Mouse (Mus musculus): ENCODE data around the gene Kifc3. TPM values are rescaled to one million over a fixed set of nuclear protein-coding genes. Genes with fewer than 3 reads are reported as not detected.

The Kifc3 gene
- polyA plus RNA-seq, 1 experiment = not detected

DNA sequence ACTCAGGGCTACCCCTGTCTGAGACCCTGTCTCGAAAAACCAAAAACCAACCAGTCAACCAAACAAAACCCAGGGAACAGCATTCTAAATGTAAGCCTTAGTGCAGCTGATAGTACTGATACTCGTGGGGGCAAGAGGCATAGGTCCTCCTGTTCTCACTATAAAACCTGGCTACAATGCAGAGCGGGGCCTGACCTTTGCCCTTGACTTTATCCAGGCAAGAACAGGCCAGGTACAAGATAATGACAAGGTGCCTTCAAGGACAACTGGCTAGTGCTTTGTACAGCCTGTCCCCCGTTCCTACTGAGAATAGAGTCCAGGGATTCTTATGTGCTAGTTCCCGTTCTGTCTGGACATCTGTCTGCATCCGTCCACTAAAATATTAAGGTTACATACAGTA lies 25.6 kb downstream of the Kifc3 start:
- TF ChIP-seq GATA1 (IDR thresholded peaks at IDR 0.05; ENCODE audit: low read length) = no peak

DNA sequence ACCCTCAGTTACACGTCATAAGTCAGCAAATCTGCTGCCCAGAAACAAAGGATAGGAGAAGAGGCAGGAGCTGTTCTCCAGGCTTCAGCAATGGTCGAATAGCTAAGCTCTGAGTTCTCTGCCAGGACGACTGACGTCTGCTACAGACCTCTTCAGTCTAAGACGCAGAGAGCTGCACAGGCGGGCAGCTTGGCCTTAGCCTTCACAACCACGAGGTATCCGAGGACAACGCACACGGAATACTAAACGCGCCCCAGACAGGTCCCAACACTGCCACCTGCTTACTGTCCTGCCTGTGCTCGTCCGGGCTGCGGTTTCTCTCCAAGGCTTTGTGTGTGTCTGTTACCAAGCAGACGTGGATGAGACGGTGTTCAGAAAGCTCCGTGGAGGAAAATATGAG lies 26.8 kb downstream of the Kifc3 start:
- no peak for TF ChIP-seq GATA1 (IDR thresholded peaks at IDR 0.05; ENCODE audit: low read length)

DNA sequence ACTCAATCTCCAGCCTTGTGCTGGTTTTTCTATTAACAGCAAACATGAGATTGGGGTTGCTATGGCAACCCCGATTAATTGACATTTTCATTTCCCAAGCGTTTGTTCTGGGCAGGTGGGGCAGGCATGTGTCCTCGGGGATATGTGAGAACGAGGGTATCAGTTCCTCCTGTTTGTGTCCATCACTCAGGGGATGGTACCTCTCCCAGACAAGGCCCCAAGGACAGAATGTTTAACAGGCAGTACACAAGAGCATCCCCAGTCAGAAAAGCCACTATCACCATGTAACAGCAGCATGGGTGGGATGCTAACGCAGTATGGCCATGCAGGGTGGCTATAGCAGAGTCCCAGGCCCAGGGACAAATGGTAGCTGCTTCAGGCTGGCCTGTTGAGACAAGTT lies 27.3 kb downstream of the Kifc3 start:
- TF ChIP-seq GATA1 (IDR thresholded peaks at IDR 0.05; ENCODE audit: low read length) = no peak

DNA sequence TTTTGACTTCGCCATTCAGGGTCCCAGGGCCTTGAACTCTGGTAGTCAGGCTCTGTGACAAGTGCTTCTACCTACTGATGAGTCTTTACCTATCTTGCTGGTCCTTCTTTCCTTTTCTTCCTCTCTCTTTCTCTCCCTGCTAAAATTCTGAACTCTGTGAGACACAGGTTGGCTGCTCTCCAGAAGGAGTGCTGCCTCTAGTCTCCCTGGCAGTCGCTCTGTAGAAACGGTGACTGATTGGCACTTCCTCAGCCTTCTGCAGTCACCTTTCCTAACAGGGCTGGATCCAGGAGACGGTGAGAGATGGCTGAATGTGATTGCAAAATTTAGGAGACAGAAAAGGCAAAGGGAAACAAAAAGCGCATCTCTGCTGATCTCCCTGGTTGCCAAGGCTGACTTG lies 30.2 kb downstream of the Kifc3 start:
- no peak for TF ChIP-seq GATA1 (IDR thresholded peaks at IDR 0.05; ENCODE audit: low read length)

DNA sequence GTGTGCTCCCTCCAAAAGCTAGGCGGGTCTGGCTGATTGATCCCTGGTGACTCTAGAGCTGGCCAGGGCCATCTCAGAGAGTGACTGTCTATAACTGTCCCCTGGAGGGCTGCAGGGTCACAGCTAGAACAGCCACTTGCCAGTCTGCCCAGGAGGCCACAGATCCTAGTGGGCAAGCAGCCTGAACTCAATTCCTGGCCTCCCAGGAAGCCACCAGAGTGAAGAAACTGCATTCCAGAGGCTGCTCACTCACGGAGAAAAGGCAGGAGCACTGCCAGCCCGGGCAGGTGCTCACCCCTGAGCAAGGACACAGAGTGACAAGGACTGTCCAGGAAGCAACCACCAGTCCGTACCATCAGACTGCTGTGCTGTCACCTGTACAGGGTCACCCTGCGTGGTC lies 34.9 kb downstream of the Kifc3 start:
- TF ChIP-seq GATA1 (IDR thresholded peaks at IDR 0.05; ENCODE audit: low read length) = no peak

DNA sequence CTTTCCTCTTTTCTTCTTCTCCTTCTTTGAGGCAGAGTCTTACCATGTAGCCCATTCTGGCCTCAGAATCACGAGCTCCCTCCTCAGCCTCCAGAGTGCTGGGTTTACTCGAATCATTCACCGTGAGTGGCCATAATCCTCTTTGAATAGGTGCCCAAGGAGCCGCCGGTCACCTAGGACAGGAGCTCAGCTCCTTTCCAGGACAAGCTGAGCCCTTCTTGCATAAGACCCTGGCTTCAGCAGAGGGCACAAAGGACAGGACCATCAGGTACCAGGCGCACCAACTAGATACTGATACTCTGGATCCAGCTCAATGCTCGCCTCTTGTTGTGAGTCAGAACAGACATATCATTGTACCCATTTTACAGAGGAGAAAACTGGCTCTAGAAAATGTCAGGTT lies 36.2 kb downstream of the Kifc3 start:
- no peak for TF ChIP-seq GATA1 (IDR thresholded peaks at IDR 0.05; ENCODE audit: low read length)

DNA sequence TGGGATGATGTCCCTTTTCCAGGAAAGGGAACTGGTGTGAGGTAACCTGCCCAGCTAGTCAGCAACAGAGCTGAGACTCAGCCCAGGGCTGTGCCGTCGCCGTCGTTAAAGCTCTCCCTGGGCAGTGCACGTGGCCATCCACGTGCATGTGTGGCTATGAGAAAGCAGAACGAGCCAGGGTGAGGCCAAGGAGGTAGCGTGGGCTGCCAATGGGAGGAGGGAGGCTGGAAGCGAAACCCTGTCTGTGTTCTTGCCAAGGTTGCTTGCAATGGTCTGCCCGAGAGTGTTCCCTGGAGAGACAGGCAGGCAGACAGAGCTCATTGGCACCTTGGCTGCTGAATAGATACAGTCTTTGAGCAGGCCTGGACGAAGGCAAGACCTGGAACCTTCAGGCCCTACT lies 36.7 kb downstream of the Kifc3 start:
- no peak for TF ChIP-seq GATA1 (IDR thresholded peaks at IDR 0.05; ENCODE audit: low read length)

DNA sequence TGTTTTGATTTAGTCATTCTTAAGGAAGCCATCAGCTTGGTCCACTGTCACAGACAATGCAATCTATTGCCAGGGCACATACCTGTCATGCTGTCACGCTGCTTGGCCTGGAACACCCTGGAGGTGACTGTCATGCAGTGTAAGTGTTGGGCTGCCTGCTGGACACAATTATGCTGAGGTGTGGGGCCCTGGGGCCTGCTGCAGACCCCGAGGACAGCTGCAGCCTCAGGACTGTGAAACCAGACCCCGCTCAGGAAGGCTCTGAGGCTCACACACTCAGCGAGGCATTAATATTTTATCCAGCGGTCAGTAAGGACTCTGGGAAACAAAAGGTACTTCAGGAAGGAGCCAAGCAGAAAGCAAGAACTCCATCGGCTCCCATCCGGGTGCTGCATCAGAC lies 38.1 kb downstream of the Kifc3 start:
- no peak for TF ChIP-seq GATA1 (IDR thresholded peaks at IDR 0.05; ENCODE audit: low read length)

DNA sequence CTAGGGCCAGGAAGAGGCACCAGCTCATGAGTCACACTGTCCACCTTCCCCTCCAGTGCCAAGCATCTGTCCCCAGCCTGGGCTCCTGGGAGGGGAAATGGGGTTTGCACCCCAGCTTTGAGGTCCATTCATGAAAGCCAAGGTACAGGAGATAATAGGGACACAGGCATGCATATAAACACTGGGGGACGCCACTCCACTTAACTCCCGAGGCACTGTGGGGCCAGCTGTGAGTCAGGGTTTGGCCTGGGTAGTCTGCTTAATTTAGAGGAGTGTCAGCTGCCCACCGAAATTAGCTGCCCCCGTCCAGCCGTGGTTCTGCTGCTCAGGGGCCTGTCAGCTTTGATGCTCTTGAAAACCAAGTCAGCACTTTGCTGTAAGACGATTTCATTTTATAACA lies 39.8 kb downstream of the Kifc3 start:
- no peak for TF ChIP-seq GATA1 (IDR thresholded peaks at IDR 0.05; ENCODE audit: low read length)

DNA sequence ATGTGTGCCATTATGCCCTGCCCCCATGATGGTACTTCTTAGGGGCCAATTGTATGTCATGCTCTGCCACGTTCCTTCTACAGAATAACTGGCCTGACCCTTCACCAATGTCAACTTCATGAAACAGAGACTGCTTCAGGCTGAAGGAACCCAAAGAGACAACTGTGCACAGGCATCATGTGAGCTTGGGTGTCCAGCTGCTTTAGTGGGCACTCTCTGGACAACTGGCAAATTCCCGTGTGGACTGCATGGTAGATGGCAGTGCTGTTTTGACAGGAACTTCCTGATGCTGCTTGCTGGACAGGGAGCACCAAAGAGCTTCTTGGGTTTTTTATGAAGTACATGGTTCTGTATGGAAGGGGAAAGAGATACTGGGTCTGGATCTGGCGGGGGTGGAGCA lies 43.3 kb downstream of the Kifc3 start:
- TF ChIP-seq GATA1 (IDR thresholded peaks at IDR 0.05; ENCODE audit: low read length) = no peak

DNA sequence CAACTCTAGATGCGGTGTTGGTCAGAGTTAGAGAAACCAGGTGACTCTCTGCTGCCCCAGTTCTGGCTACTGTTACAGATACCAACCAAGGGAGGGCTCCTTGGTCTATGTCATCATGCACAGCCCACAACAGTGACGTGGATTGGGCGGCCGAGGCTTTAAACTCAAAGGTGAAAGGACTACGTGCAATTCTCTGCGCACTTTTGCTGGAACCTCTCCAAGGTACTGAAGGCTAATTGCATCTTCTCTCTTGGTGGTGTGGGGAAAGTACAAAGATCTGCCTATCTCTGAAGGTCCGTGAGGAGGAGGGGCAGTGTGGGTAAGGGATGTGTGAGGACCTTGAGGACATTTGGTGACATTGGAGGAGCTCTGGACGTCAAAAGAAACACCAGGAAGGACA lies 44.0 kb downstream of the Kifc3 start:
- no peak for TF ChIP-seq GATA1 (IDR thresholded peaks at IDR 0.05; ENCODE audit: low read length)

DNA sequence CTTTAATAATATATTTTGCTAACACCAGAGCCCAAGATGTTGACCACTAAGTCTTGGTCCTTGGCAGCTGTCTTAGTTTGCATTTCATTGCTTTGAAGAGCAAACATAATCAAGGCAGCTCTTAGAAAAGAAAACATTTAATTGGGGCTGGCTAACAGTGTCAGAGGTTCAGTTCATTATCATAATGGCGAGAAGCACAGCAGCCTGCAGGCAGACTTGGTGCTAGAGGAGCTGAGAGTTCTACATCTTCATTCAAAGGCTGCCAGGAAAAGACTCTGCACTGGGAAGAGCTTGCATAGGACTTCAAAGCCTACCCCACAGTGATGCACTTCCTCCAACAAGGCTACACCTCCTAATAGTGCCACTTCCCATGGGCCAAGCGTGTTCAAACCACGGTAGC lies 45.5 kb downstream of the Kifc3 start:
- no peak for TF ChIP-seq GATA1 (IDR thresholded peaks at IDR 0.05; ENCODE audit: low read length)

DNA sequence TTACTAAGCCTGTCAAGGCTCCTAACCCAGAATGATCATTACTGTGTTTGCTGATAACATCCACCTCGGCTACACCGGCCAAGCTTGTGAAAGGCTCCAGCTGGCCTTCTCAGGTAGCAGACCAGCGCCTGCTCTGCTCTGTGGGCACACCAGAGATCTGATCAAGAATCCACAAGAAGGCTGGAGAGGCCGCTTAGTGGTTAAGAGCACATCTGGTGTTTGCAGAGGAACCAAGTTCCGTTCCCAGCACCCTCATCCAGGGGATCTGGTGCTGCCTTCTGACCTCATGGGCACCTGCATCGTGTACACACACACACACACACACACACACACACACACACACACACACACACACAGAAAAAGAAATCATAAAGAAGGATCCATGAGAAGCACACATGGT lies 46.5 kb downstream of the Kifc3 start:
- no peak for TF ChIP-seq GATA1 (IDR thresholded peaks at IDR 0.05; ENCODE audit: low read length)

DNA sequence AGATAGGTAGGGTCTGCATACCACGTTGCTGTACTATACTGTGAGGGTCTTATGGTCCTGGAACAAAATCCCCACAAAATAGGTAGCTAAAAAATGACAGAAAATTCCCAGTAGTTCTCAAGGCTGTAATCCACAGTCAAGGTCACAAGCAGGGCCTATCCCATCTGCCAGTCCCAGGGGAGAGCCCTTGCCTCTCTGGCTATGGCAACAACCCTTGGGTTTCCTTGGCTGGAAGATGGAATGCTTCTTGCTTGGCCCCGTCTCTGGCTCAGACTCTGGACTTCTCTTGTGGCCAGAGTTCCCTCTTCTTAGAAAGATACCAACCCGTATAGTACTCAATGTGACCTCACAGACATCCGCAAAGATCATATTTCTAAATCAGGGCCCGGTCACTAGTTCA lies 47.3 kb downstream of the Kifc3 start:
- no peak for TF ChIP-seq GATA1 (IDR thresholded peaks at IDR 0.05; ENCODE audit: low read length)

DNA sequence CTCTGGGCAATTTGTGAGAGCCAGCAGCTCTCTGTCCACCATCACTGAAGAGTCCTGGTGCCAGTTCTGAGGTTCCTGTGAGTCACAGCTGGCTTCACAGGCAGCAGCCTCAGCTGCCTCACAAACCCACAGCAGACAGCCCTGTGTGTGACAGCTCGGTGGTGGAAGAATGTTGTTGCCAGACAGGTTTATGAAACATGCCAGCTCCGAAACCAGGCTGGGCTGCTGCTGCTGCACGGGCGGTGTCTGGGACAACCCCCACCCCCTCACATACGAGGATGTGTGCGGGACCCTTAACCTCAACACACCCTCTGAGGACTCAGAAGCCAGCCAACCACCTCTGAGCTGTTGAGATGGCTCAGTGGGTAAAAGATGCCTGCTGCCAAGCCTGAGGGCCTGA lies 48.0 kb downstream of the Kifc3 start:
- TF ChIP-seq GATA1 (IDR thresholded peaks at IDR 0.05; ENCODE audit: low read length) = no peak

DNA sequence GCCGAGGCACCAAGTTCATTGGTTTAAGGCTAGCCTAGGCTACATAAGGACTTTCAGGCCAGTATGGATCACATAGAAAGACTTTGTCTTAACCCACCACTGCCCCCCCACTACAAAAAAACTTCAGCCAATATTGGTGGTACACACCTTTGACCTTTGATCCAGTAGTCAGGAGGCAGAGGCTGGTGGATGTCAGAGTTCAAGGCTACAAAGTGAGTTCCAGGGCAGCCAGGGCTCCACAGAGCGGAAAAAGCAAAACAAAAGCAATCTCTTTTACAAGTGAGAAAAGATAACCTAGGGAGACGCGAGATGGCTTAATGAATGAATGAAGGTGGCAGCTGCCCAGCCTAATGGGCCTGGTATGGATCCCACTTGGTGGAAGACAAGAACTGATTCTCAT lies 48.6 kb downstream of the Kifc3 start:
- no peak for TF ChIP-seq GATA1 (IDR thresholded peaks at IDR 0.05; ENCODE audit: low read length)

DNA sequence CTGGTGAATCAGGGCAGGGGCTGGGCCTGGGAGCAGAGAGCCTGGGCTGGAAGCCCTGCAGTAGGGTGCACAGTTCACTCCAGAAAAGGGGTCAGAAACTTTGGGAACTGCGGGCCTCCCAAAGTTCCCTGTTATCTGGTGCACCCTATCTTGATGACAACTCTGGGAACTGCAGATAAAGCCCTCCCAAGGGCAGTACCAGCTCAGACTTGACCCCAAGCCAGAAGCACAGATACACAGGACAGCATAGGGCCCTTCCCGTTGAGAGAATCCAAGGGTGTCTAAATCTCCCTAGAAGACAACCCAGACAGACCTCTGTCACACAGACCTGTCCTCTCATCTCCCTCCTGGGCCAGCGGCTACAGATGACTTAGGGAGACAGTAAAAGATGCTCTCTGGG lies 52.0 kb downstream of the Kifc3 start:
- no peak for TF ChIP-seq GATA1 (IDR thresholded peaks at IDR 0.05; ENCODE audit: low read length)

DNA sequence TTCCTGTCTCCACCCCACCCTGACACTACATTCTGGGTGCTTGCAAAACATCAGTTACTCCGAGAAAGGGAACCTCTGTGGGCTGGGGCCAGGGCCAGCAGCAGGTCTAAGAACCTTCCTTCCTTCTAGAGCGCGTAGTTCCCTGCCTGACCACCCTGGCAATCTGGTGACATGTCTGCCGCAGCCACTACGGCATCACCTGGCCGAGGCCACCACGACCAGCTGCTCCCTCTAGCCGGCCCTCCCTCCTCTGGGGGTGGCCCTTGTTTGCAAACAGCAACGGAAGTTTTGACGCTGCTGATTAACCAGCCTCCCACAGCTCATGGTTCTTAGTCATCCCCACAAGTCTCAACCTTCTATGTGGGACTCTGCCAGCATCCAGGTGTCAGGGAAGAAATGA lies 53.2 kb downstream of the Kifc3 start:
- no peak for TF ChIP-seq GATA1 (IDR thresholded peaks at IDR 0.05; ENCODE audit: low read length)

DNA sequence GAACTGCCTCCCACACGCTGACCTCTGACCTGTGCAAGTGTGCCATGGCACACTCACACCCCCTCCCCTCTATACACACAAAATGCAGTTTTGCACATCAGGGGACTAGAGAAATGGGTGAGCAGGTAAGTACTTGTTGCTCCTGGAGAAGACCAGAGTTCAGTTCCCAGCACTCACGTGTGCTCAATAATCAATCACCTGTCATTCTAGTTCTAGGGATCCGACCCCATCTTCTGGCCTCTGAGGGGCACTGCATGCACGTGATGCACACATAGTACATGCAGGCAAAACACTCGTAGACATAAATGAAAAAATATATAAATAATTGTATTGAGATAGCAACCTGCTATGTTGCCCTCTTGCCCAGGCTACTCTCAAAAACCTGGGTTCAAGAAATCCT lies 55.8 kb downstream of the Kifc3 start:
- no peak for TF ChIP-seq GATA1 (IDR thresholded peaks at IDR 0.05; ENCODE audit: low read length)

Data from G1E-ER4 (cell line).